Mouse (Mus musculus): ENCODE data around the gene Hk3.

Gene Hk3

GRCm38 (mm10) chr13:55021194-55021779 lies at the start of gene Hk3:
Gene Hk3, minus strand, starts transcription at chr13:55021385.
- no peak for DNase-seq (ENCODE audit: low read depth, low spot score)

GRCm38 (mm10) chr13:55069719-55070118 lies 48.5 kb upstream of the Hk3 start:
- DNase-seq (ENCODE audit: low read depth, low spot score), result no peak

DNA sequence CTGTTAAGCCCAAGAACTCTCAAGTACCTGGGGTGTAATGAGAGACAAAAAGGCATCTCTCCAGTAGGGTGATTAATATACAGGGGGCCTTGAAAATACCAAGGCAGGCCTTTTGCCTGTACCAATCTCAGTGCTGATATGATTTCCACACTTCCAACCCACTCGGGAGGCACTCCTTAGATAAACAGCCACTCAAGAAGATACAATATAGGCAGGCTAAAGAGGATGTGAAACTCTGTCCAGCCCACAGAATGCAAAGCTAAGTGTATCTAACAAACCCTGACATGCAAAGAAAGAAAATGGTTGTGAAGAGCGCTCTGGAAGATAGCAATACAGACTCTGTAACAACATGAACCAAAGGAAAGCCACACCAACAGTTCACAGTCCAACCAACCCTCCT lies 42.1 kb upstream of the Hk3 start:
- no peak for DNase-seq (ENCODE audit: low read depth, low spot score)

GRCm38 (mm10) chr13:55058042-55058441 lies 36.9 kb upstream of the Hk3 start:
- peak; percentile 4 for DNase-seq (ENCODE audit: low read depth, low spot score)

DNA sequence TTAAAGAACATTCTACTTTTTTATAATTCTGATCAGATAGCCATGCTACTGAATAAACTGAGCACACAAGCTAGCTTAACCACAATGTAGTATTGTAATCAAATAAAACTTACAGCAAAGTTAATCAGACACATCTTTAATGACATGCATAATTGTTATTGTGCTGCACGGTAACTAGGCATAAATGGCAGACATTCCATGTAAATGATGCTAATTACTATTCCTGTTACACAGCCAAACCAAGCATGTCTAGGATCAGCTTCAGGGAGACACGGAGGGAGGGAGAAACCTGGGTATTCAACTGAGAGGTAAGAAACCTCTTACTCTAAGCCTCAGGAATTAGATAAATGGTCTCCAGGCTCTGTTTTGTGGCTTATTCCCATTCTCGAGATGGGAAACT lies 26.5 kb upstream of the Hk3 start:
- no peak for DNase-seq (ENCODE audit: low read depth, low spot score)

DNA sequence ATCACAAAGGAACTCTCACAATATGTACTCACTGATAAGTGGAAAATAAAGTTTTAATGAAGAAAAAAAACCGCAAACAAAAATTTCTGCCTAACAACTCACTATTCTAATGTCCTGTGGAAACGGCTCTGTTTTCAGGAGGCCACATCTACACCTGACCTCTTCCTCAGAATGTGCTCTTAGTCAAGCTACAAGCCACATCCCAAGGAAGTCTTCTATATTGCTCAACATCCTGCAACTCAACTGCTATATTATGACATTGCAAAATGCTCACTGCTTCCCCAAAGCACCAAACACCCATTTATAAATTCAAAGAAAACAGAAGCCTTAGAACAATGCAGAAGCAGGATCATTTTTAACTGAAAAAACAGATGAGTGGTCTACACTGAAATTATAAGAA lies 18.8 kb upstream of the Hk3 start:
- no peak for DNase-seq (ENCODE audit: low read depth, low spot score)

DNA sequence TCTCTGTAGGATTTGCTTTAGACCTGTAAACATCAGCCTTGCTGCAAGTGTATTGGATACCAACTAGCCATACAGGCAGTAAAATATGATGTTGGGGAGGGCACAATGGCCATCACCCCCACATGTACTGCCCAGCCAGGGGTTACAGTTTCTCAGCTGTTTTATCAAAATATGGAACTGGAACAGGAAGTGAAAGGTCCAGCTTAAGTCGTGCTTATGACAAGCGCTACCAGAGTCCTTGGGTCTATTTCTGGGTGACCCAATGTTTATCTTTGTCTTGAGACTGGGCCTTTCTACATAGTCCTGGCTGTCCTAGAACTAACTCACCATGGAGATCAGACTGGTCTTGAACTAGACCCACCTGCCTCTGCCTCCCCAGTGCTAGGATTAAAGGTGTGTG lies 3.0 kb upstream of the Hk3 start:
- no peak for DNase-seq (ENCODE audit: low read depth, low spot score)

DNA sequence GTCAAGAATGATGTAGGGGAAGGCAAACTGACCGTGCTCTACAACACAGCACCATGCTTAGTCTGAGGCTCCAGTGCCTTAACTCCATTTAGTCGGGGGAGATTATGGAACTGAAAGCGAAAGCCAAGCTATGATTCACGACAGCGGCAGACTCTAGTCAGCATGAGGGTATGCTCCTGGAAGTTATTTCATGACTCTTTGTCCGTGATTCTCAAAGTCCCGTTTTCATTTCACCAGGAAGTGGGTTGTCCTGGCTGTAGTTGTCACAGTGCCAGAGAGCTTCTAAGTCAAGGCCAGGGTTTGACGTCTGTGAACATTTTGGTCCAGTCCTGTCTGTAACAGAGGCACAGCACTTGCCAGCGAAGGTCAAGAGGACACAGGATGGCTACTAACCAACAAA lies 1.5 kb upstream of the Hk3 start:
- DNase-seq (ENCODE audit: low read depth, low spot score), result no peak

GRCm38 (mm10) chr13:55022256-55022655 lies 1.1 kb upstream of the Hk3 start:
- DNase-seq (ENCODE audit: low read depth, low spot score), result no peak

DNA sequence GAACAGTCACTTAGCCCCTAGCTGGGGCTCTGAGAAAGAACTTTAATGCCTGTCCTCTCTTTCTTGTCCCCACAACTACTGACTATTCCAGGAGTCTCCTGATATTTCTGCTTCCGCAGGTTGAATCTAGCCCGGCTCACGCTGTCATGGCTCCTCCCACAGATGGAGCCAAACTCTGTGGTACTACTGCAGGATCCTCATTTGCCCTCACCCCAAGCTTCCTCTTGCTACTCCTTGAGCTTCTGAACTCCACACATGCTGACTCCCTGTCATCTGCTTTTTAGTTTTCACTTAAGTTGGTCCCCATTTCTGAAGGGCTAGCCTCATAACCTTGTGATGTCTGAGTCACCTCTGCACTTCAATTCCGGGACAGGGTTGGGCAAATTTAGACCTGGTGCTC lies 1.1 kb downstream of the Hk3 start:
- DNase-seq (ENCODE audit: low read depth, low spot score), result no peak

GRCm38 (mm10) chr13:55019181-55019580 lies 2.0 kb downstream of the Hk3 start:
- no peak for DNase-seq (ENCODE audit: low read depth, low spot score)

- no peak for DNase-seq (ENCODE audit: low read depth, low spot score)
Observed at GRCm38 (mm10) chr13:55018700-55019099, 2.5 kb downstream of the Hk3 start.

- no peak for DNase-seq (ENCODE audit: low read depth, low spot score)
Observed at GRCm38 (mm10) chr13:55017898-55018599, 3.1 kb downstream of the Hk3 start.

DNA sequence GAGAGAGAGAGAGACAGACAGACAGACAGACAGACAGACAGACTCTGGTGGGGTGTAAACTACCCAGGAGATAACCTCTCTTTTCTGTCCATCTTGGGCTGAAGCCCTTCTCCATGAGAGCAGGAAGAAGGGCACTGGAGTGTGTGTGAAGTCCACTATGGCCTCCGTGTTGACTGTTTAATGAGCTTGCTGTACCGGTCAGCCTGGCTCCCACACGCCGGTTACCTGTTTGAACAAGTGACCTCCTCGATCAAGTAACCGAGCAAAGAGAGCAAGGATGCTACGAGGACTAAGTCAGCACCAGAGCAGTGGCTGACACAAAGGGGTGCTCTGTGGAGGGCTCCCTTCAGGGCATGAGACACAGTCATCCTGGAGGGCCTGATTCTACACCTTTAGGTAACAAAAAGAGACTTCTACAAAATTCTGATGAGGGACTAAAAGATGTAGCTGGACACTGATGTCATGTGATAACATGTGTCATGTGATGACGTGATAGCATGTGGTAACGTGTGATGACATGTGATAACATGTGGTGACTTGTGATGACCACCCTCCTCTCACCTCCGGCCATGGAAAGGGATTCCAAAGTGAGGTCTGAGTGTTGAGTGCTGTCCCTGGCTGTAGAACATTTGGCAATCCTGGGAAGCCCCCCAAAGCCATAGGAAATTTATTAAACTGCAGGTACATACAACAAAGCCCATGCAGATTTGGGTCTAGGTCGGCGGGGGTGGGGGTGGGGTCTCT lies 3.9 kb downstream of the Hk3 start:
- DNase-seq (ENCODE audit: low read depth, low spot score), result no peak

DNA sequence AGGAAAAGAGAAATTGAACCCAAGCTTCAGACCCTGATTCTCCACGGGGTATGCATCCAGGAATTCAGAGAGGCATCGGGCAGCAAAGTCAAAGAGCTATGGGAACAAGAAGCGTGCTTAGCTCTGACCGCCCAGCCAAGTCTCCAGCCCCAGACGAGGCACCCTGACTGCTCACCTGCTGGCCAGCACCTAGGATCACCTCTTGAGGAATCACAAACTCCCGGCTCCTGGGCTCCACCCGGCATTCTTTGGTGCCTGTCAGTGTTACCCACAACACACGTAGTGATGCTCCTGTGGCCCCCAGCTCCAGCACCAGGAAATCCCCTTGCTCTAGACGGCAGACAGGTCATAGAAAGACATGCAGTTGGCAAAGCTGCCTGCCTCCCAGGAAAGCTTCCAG lies 6.7 kb downstream of the Hk3 start:
- no peak for DNase-seq (ENCODE audit: low read depth, low spot score)

- peak; percentile 46 for DNase-seq (ENCODE audit: low read depth, low spot score)
Observed at GRCm38 (mm10) chr13:55013702-55014344, 7.4 kb downstream of the Hk3 start.

DNA sequence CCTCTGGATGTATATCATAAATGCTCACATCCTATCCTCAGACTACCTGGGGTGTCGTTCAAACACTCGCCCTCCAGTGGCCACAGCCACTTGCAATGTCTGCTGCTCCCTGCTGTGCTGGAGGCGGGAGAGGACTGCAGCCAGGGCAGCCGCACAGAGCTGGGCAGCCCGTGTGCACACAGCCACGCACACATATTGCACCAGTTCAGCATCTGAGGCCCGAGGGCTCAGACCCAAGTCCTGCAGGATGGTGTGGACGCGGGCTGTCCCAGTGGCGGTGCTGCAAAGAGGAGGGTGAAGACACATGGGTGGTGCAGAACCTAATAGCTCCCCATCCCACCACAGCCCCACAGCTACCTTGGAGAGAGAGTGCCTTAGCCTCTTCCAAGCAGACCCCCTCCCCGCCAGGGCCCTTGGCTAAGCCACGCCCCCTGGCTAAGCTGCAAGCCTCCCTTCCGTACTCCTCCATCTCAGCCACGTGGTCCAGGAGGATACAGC lies 9.2 kb downstream of the Hk3 start:
- DNase-seq (ENCODE audit: low read depth, low spot score), result no peak

DNA sequence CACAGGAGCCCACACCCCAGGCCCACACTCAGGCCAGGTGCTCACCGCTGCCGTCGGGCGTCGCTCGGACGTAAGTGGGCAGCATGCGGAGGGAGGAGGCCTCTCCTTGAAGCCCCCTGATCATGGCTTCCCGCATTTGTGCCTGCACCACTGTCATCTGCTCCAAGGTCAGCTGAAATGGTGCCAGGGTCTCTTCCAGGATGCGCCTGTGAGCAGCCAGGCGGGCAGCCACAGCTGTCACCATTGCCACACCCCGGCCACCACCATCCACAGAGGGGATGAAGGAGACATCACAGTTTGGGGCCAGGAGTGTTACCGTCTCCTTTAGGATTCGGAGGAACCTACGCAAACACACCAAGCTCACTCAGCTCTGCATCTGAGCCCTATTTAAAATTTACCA lies 10.1 kb downstream of the Hk3 start:
- no peak for DNase-seq (ENCODE audit: low read depth, low spot score)

DNA sequence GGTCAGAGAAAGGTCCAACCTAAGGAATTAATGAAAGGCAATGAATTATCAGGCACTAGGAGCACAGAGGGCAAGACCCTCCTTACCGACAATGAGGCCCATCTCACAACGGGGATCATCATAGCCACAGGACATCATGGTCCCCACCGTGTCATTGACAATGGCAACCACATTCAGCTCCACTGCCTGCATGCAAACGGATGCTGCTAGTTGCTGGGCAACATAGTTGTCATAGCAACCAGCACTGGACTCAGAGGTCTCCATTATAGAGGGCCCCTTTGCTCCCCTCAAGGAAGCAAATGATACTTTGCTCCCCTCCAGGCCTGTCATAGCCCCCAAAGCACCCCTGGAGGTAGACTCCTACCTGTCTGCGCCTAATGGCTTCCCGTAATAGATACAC lies 12.6 kb downstream of the Hk3 start:
- DNase-seq (ENCODE audit: low read depth, low spot score), result peak; percentile 83

- no peak for DNase-seq (ENCODE audit: low read depth, low spot score)
Observed at GRCm38 (mm10) chr13:55006415-55006742, 14.8 kb downstream of the Hk3 start.

DNA sequence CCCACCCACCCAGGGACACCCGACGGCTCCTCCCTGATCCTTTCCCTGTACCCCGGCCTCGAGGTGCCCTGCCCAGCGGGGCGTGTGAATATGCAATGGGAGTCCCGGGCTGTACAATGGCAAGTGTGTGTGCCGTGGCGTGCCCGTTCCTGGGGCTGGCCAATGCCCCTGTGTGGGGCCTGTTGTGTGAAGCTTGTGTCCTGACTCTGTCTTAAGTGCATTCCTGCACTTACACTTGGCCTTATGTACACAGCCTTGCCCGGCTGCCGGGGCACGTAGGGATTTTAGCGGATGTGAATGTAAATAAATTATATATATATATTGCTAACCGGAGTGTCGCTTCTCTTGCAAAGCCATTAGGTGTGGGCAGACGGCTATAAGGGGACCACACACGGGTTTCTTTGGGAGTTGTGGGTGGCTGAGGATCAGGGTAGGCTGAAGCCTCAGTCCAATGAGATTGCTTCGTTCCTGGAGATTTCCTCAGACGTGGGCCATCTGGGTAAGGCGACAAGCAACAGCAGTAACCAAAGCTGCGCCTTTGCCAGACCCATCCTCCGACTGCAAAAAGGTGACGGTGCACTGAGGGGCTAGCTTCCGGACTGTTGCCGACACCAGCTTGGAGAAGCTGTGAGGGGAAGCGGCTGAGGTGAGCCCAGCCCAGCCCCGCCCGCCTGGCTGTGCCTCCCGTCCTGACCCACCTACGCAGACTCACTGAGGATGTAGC lies 15.3 kb downstream of the Hk3 start:
- no peak for DNase-seq (ENCODE audit: low read depth, low spot score)

GRCm38 (mm10) chr13:55004646-55005045 lies 16.5 kb downstream of the Hk3 start:
- no peak for DNase-seq (ENCODE audit: low read depth, low spot score)
